Mouse (Mus musculus): ENCODE measurements around the gene Gm13769.
"Not testable (repeated sequence)": the region's sequence is repeated elsewhere in the genome, so short reads cannot be mapped to it uniquely, and the experiment has no call there.

The Gm13769 gene

GRCm38 (mm10) chr2:90321900-90322299 lies at the start of gene Gm13769:
Gene Gm13769, plus strand, starts transcription at chr2:90322200.
- DNase-seq, result not testable (repeated sequence)

GRCm38 (mm10) chr2:90292741-90293140 lies 29.3 kb upstream of the Gm13769 start, which contains the start of gene Olfr1272:
Gene Olfr1272, minus strand, starts transcription at chr2:90292841.
- DNase-seq, result no peak

GRCm38 (mm10) chr2:90346694-90347093 lies 24.7 kb downstream of the Gm13769 start:
- DNase-seq, result not testable (repeated sequence)

- not testable (repeated sequence) for DNase-seq
These were observed 29.0 kb downstream of the Gm13769 start for GRCm38 (mm10) chr2:90351047-90351446.

- not testable (repeated sequence) for DNase-seq
These were observed 29.5 kb downstream of the Gm13769 start for GRCm38 (mm10) chr2:90351540-90351939.

GRCm38 (mm10) chr2:90359229-90359628 lies 37.2 kb downstream of the Gm13769 start:
- not testable (repeated sequence) for DNase-seq

GRCm38 (mm10) chr2:90360199-90360598 lies 38.2 kb downstream of the Gm13769 start:
- not testable (repeated sequence) for DNase-seq
